Mouse (Mus musculus) forebrain, embryonic 11.5 days (tissue): ENCODE measurements around the gene Tmem231. TPM values are rescaled to one million over a fixed set of nuclear protein-coding genes. Genes with fewer than 3 reads are reported as not detected.

Experiments used
- ATAC-seq: fragments of 200-750 bp; cut with Nextera tagmentation; replicated peaks from 2 replicates; pipeline ENCODE4 v1.8.0; 2017; ENCODE audit warnings: moderate TSS enrichment; ENCODE audit not compliant: low FRiP score
- DNase-seq: peaks from one replicate; pipeline ENCODE4 v3.0.0-alpha.2; 2017; ENCODE audit warnings: low spot score
- H3K27ac ChIP-seq: fragments of 300-500 bp; sonication (generic); 2 replicates; pipeline ENCODE4 v1.5.1; 2014; ENCODE audit warnings: low read depth, low read length
- H3K27me3 ChIP-seq: fragments of 300-500 bp; sonication (generic); 2 replicates; pipeline ENCODE4 v1.6.1; 2014; ENCODE audit warnings: mild to moderate bottlenecking, low read length, mixed read lengths; ENCODE audit not compliant: control insufficient read depth, insufficient read depth
- H3K36me3 ChIP-seq: fragments of 300-500 bp; sonication (generic); 2 replicates; pipeline ENCODE4 v1.6.1; 2014; ENCODE audit warnings: mild to moderate bottlenecking, low read length, moderate library complexity, mixed read lengths; ENCODE audit not compliant: control insufficient read depth, insufficient read depth
- H3K4me1 ChIP-seq: fragments of 300-500 bp; sonication (generic); replicated peaks from 2 replicates; pipeline ENCODE4 v1.6.1; 2014; ENCODE audit warnings: low read length, mixed read lengths; ENCODE audit not compliant: control insufficient read depth, insufficient read depth
- H3K4me2 ChIP-seq: fragments of 300-500 bp; sonication (generic); 2 replicates; pipeline ENCODE4 v1.6.1; 2014; ENCODE audit warnings: low read depth, mild to moderate bottlenecking, low read length, moderate library complexity, mixed read lengths; ENCODE audit not compliant: severe bottlenecking
- H3K4me3 ChIP-seq: fragments of 300-500 bp; sonication (generic); 2 replicates; pipeline ENCODE4 v1.5.1; 2014; ENCODE audit warnings: low read depth, low read length
- H3K9ac ChIP-seq: fragments of 300-500 bp; sonication (generic); 2 replicates; pipeline ENCODE4 v1.6.1; 2014; ENCODE audit warnings: low read length
- H3K9me3 ChIP-seq: fragments of 300-500 bp; sonication (generic); 2 replicates; pipeline ENCODE4 v1.6.1; 2016; ENCODE audit warnings: low read length, mixed read lengths; ENCODE audit not compliant: control insufficient read depth
- WGBS: fragments of 180-500 bp; shearing (Covaris S2); extraction: QIAGEN DNeasy Blood & Tissue Kit; methylation state at CpG from one replicate; pipeline ENCODE4 v1.1.7; 2014; 5-methylcytosine and 5-hydroxymethylcytosine counted together
- polyA plus RNA-seq: library from polyadenylated mRNA; unstranded; fragments of >200 nt; fragmentation: Nextera tagmentation; extraction: Ambion mirVana; gene quantifications from 2 replicates; pipeline ENCODE4 v1.2.1, GENCODE M21; 2014

Tmem231 gene
- polyA plus RNA-seq, 1 experiment from 2014 or later: 22.2 TPM

DNA sequence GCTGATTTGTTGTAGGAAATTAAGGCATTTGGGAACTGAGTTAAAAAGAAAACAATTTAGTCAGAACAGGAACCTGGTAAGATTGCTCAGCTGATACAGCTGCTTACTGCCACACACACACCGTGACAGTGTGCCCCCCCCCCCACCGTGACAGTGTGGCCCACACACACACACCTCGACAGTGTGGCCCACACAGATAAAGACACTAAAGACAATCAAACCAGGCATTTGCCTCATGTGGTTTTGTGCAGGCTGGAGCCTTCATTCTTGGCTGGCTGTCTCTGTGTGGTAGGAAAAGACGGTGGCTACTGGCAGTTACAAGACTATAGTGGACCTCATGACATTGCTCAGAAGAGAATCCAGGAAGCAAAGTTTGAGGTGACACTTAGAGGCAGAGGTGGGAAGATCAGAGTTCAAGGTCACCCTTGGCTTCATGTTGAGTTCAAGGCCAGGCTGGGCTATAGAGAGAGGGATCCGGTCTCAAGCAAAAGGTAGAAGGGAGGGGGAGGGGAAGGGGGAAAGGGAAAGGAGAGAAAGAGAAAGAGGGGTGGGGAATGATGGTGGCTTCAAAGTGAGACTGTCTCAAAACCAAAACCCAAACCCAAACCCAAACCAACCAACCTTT lies 33.7 kb upstream of the Tmem231 start:
- Histone ChIP-seq H3K4me3 (no peak overlapping the region), H3K27ac (no peak overlapping the region), H3K4me2 (no peak overlapping the region), H3K4me1 (no peaks in the 10 kb centered on the region), H3K27me3 (no peaks in the 10 kb centered on the region), H3K36me3 (no peaks in the 10 kb centered on the region; the same call in 1 of the 2 replicates), H3K9ac (no peak overlapping the region), H3K9me3 (no peaks in the 10 kb centered on the region)
- 84% methylated on average over 5 of the region's 5 CpGs for WGBS
- ATAC-seq (no peak), DNase-seq (no peak)

DNA sequence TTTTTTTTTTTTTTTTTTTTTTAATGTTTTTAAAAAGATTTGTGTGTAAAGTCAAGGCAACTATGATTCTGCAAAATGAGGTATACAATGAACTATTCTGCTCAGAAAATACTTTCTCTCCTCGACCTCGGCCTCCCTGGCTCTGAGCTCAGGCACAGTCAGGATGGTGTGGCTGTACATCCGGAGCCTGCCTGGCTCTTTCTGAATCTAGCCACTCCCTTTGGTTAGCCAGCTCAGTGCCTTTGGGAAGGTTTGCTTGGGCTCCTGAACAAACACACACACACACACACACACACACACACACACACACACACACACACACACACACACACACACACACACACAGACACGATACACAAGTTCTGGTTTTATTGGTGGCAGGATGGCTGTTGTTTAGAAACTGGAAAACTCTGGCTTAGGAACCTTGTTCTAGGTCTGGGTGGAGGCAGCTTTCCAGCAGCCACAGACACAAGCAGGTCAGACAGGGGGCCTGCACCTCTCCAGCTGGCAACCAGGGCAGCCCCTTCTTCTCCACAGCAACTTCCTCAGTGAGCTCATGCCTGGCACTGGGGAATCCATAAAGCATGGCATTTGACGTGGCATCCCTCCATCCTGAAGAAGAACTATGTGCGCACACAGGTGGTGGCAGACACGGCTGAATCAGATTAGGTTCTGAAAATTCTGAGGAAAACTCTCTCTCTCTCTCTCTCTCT lies 31.3 kb upstream of the Tmem231 start:
- Histone ChIP-seq H3K4me2 (no peak overlapping the region), H3K27ac (no peak overlapping the region), H3K4me3 (no peak overlapping the region), H3K4me1 (no peaks in the 10 kb centered on the region), H3K9ac (no peak overlapping the region), H3K9me3 (no peaks in the 10 kb centered on the region), H3K27me3 (no peaks in the 10 kb centered on the region), H3K36me3 (no peaks in the 10 kb centered on the region; the same call in 1 of the 2 replicates)
- DNase-seq (no peak), ATAC-seq (no peak)
- WGBS: 82% methylated on average over 7 of the region's 7 CpGs

DNA sequence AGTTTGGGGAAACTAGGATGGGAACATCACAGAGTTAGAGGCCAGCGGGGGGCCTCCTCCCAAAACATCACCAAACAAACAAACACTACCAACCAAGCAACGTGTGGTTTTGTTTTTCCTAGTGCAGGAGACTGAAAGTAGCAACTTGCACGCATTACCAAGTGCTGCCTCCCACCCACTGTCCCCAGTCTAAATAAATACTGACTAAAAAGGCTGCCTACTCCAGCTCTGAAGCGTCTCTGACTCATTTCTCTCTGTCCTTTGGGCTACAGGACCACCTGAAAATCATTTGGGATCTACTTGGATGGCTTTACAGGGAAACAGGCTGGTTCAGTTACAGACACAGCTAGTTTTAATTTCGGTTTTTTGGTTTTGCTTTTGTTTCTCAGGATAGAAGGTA lies 30.7 kb upstream of the Tmem231 start:
- Histone ChIP-seq H3K4me1 (no peaks in the 10 kb centered on the region), H3K36me3 (no peaks in the 10 kb centered on the region; the same call in none of the 2 replicates), H3K9me3 (no peaks in the 10 kb centered on the region), H3K9ac (no peak overlapping the region), H3K27ac (no peak overlapping the region), H3K4me2 (no peak overlapping the region), H3K27me3 (no peaks in the 10 kb centered on the region), H3K4me3 (no peak overlapping the region)
- 73% methylated on average over 5 of the region's 5 CpGs for WGBS
- DNase-seq (no peak), ATAC-seq (no peak)

DNA sequence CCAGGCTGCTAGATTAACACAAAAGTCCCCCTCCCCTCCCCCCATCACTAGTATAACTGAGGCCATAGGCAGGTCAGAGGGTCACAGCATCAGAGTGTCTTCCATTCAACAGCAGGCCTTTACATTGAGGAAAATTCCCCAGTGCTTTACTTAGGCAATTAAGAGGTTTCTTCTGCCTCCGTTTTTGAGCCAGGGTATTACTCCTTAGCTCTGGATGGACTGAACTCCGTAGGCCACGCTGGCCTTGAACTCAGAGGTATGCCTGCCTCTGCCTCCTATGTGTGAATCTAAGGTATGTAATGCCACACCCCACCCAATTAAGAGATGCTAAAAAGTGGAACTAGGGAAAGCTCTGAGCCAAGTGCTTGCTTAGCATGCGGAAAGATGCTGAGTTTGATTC lies 29.9 kb upstream of the Tmem231 start:
- H3K9me3 ChIP-seq: no peaks in the 10 kb centered on the region
- H3K4me2 ChIP-seq: no peak overlapping the region
- H3K9ac ChIP-seq: no peak overlapping the region
- WGBS: 85% methylated on average over 4 of the region's 4 CpGs
- DNase-seq (no peak), ATAC-seq (no peak)
- H3K27ac ChIP-seq: no peak overlapping the region
- no peaks in the 10 kb centered on the region for H3K27me3 ChIP-seq
- no peaks in the 10 kb centered on the region for H3K4me1 ChIP-seq
- no peaks in the 10 kb centered on the region; the same call in none of the 2 replicates for H3K36me3 ChIP-seq
- no peak overlapping the region for H3K4me3 ChIP-seq

DNA sequence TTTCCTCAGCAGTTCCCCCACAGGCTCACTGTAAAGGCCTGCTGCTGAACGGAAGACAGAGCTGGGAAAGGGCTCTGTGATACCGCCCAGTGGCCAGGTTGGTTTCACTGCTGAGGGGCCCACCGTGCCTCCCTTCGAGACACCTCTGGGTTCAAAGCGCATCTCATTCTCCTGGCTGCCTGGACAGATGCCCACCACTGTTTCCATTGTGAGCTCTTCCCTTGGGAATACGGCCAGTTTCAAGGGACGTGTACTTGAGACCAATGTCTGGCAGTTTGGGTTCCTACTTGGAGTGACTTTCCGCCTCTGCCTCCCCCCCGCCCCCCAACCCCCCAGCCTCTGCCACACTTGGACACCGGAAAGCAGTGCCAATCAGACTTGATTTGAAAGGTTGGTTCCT lies 29.4 kb upstream of the Tmem231 start:
- H3K27ac ChIP-seq: no peak overlapping the region
- H3K9me3 ChIP-seq: no peaks in the 10 kb centered on the region
- no peak overlapping the region for H3K9ac ChIP-seq
- no peaks in the 10 kb centered on the region; the same call in none of the 2 replicates for H3K36me3 ChIP-seq
- no peak for DNase-seq
- H3K4me2 ChIP-seq: no peak overlapping the region
- no peak overlapping the region for H3K4me3 ChIP-seq
- no peaks in the 10 kb centered on the region for H3K4me1 ChIP-seq
- 73% methylated on average over 10 of the region's 10 CpGs for WGBS
- no peaks in the 10 kb centered on the region for H3K27me3 ChIP-seq
- ATAC-seq: no peak

DNA sequence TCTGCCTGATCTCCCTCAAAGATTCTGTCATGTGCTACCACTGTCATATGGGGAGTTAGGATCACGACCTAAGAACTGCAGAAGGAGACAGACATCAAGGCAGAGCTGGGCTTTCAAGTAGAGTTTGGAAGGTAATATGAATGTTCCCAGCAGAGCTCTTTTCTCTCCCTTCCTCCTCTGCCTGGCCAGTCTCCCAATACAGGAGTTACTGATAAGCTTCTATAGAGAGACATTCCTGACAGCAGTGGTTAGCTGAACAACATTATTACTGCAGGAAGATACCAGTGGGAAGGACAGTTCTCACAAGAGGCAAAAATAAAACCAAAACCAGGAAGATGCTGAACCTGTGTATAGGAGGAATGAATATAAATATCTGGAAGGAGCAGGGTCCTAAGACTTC lies 28.9 kb upstream of the Tmem231 start:
- Histone ChIP-seq H3K27me3 (no peaks in the 10 kb centered on the region), H3K9ac (no peak overlapping the region), H3K4me1 (no peaks in the 10 kb centered on the region), H3K36me3 (no peaks in the 10 kb centered on the region; the same call in none of the 2 replicates), H3K9me3 (no peaks in the 10 kb centered on the region), H3K4me2 (no peak overlapping the region), H3K27ac (no peak overlapping the region), H3K4me3 (no peak overlapping the region)
- ATAC-seq (no peak), DNase-seq (no peak)
- 85% methylated on average over 1 of the region's 1 CpGs for WGBS

DNA sequence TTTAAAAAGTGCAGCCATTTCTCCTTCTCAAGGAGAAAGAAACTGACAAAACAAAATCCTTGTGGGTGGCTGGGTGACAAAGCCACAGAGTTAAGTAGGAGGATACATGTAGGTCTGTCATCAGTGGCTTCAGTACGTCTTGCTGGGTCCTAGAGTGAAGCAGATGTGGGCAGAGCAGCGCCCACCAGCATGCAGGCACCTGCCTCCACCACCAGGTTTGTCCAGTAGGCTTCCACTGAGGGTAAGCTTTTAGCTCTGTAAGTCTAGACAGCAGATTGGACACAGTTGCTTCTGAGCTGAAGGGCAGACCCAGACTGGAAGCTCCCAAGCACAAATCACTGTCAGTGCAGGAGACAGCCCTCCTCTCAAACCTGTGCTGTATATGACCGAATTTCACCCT lies 27.6 kb upstream of the Tmem231 start:
- no peaks in the 10 kb centered on the region for H3K9me3 ChIP-seq
- H3K4me1 ChIP-seq: no peaks in the 10 kb centered on the region
- H3K27ac ChIP-seq: no peak overlapping the region
- H3K4me3 ChIP-seq: no peak overlapping the region
- no peaks in the 10 kb centered on the region for H3K27me3 ChIP-seq
- DNase-seq: no peak
- no peak overlapping the region for H3K9ac ChIP-seq
- 69% methylated on average over 3 of the region's 3 CpGs for WGBS
- peaks cover 5% of the 10 kb centered on the region; the same call in 1 of the 2 replicates for H3K36me3 ChIP-seq
- H3K4me2 ChIP-seq: no peak overlapping the region
- no peak for ATAC-seq

DNA sequence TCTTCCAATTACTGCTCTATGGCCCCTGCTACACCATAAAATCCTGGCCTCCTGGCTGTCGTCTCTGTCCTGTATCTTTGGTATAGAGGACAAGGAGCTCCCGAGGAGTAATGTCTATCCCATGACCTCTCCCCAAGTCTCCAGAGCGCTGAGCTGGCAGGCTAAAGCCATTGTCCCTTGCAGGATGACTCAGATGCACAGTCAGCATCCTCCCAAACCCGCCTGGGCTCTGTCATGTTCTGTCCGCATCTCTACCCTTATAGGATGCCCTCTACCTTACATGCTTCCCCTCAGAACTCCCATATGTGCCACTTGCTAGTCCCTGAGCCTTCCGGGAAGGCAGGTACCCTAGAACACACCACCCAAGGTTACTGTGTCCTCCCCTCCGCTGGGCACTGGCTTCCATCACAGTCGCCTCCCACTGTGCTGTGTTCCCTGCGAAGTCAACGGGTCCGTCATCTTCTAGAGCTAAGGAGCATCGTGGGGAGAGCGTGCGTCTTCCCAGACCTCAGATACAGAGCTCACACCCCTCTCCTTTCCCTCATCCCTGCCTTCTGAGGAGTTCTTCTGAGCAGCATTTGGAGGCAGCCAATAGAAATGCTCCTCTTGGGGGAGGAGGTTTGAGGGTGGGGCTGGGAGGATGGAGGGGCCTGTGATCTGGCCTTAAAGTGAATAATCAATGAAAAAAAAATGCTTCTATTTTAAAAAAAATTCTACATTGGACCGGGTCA lies 27.1 kb upstream of the Tmem231 start:
- H3K36me3 ChIP-seq: peaks cover 5% of the 10 kb centered on the region; the same call in 1 of the 2 replicates
- H3K9ac ChIP-seq: no peak overlapping the region
- no peak overlapping the region for H3K4me2 ChIP-seq
- no peak for DNase-seq
- no peaks in the 10 kb centered on the region for H3K27me3 ChIP-seq
- 73% methylated on average over 15 of the region's 15 CpGs for WGBS
- no peaks in the 10 kb centered on the region for H3K9me3 ChIP-seq
- no peaks in the 10 kb centered on the region for H3K4me1 ChIP-seq
- no peak overlapping the region for H3K27ac ChIP-seq
- H3K4me3 ChIP-seq: no peak overlapping the region
- ATAC-seq: 0 out of 2 replicates have a peak, but pooled peaks have one; percentile 7
